Mouse (Mus musculus) gastrocnemius, adult 8-10 months (tissue): ENCODE results near the gene Boc. TPM values are rescaled to one million over a fixed set of nuclear protein-coding genes. Genes with fewer than 3 reads are reported as not detected.

Experiments used
- DNase-seq, 2 experiments: peaks; one replicate each; pipeline ENCODE4 v3.0.0; 2022; ENCODE audit warnings: low spot score in 2 of 2
- total RNA-seq, 4 experiments: library from RNA; stranded (reverse); gene quantifications; 2 replicates each; pipeline ENCODE4 v1.2.4; 2022

Gene Boc
- 1 to 10 TPM; 1.8 to 3.0 (median 2.3) TPM for total RNA-seq

GRCm38 (mm10) chr16:44558471-44559329 is at the start of gene Boc:
Gene Boc (minus strand): TSS chr16:44558897.
- peak; percentile 14 to 41 for DNase-seq

GRCm38 (mm10) chr16:44606643-44607042 is 47.9 kb upstream of the Boc start:
- no peak for DNase-seq

DNA sequence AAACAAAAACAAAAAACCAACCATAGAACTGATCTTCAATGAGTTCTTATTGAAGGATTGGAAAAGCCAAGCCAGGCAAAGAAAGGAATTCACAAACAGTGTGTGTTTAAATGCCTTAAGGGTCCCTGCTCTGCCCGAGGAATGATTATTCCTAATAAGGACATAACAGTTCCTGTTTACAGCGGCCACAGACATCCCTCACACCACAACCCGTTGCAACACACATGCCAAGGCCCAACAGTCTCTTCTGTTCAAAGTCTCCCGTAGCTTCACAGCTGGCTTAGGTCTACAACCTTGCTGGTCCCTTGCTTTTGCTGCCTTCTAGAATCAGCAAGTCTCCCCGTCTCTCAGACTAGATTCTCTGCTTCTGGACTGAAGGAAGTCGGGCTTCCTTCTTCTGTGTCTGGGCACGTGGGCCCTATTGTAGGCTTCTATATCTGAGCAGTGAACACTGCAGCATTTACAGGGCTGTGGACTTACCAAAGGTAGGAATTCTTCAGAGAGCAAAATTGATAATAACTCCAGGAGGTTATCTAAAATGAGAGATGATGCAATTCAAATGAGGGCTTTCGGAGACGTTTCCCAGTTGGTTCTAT is 45.4 kb upstream of the Boc start:
- no peak for DNase-seq

DNA sequence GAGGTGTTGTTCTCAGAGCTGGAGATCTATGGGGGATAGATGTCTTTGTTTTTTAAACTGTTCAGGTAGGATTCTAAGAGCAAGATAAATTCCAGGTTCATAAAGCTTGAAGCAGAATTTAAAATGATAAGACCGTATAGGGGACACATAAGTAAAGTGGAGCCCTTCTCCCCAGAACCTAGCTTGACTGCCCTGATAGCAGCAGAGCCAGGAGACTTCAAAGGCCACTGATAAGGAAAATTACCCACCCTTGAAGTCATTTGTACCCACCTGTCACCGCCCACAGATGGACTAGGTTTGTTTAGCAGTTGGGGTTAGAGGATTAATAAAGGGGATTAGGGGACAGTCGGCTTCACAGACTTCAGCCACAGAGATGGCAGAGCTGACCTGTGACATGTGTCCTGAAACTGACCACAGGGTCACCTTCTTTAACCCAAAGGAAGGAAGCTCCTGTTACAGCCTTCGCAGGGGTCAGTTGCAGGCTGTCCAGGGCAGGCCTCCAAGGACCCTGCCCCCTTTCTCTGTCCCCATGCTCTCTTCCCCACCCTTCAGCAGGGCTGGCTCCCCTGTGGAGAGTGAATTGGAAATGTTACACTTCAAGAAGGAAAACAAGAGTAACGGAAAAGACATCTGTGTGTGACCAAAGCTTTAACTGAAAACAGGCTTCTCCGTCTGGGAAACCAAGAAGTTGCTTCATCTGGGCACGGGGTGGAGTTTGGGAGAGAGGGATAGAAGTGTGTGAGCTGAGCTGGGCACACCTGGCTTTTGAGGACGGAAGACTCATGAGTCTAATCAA is 43.5 kb upstream of the Boc start:
- DNase-seq = no peak

DNA sequence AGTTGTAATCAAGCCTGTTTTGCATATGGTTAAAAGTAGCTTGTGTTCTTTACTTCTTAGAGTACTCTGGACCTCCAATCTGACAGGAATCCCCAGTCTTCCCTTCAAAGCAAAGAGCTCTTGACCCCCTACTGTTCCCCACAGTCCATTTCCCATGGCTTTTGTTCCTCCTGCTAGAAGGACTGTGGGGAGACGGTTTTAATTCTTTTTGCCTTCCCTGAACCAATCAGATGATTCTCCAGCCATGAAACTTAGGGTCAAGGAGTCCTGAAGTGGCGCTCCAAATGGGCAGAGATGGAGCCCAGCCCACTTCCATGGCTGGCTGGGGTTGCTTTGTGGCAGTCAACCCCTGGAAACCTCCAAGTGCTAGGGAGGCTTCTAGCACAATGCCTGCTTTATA is 42.5 kb upstream of the Boc start:
- DNase-seq = no peak

DNA sequence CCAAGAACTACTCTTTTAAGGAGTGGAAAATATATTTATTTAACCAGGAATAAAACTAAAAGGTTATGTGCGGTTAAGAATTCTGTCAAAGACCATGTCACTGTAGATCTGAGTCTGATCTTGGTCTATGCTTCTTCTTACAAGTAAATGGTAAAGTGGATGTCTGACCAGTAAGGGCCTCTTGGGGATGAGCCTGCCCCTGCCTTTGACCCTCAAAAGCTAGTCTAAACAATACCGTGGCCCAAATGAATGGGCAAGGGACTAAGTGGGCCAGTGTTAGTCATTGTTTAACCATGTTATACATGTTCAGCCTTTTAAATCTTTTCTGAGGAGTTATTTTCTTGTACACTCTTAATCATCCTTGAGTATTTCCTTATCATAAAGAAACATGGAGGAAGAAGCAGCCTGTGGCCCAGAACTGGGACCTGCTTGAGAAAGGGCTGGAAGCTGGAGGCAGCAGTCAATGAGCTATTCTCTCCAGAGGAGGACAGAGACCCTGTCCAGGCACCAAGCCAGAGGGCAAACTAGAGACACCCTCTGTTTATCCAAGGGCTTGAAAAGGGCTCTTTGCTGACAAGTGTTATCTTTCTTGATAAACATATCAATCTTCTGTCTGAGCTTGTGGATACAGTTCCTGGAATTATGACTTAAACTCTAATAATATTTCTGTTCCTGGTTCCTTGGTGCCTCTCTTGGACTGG is 38.6 kb upstream of the Boc start:
- DNase-seq = no peak

DNA sequence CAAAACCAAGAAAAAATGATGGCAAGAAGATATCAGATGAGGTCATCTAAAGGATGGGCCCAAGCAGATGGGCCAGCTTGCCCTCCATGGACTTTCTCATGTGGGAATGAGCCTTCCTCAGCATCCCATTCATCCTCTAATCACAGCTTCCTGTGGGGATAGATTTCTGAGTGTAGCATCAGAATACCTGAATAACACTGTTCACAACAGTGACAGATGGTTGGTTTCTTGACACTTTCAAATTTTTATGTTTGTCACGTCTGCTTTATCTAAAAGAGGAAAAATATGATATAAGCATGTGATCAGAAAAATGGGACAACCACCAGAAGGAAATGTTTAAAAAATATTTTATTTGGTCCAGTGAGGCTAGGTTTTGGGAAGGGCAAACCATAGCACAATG is 30.8 kb upstream of the Boc start:
- no peak for DNase-seq

GRCm38 (mm10) chr16:44579421-44580024 is 20.8 kb upstream of the Boc start:
- DNase-seq = no peak

GRCm38 (mm10) chr16:44578551-44578950 is 19.9 kb upstream of the Boc start:
- DNase-seq = no peak

GRCm38 (mm10) chr16:44568056-44568455 is 9.4 kb upstream of the Boc start:
- no peak for DNase-seq

- DNase-seq = no peak
These were observed 6.9 kb upstream of the Boc start for GRCm38 (mm10) chr16:44565328-44566210.

DNA sequence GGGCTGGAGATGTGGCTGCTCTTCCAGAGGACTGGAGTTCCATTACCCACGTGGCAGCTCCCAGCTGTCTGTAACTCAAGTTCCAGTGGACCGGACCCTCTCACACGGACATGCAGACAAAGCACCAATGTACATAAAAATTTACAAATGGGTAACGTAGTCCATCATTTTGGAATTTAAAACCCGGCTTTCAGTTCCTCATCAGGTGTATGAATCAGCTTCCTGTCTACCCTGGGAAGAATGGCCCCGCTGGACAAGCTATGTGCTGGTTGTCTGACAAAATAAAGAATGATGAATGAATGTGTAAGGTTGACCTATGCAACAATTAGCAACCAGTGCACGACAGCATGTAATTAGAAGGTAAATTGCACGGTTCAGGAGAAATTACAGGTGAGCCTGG is 5.7 kb upstream of the Boc start:
- no peak for DNase-seq

GRCm38 (mm10) chr16:44562061-44562460 is 3.4 kb upstream of the Boc start:
- no peak for DNase-seq

DNA sequence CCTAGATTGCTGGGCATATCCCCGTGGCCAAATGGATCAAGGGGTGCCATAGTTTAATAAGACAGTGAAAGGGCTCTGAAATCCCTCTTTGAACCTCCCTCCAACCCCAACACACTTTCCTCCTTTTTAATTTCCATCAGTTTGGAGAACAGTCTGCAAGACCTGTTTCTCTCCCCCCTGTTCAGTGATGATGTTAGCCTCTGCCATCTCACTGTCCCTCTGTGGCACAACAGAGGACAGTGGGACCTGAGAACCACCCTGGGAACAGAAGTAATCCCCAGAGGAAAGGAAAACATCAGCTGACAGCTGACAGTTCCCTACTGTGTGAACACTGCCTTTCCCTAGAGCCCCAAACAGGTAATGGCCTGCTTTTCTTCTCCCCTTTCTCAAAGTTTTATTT is 1.5 kb upstream of the Boc start:
- no peak for DNase-seq

- DNase-seq = no peak
These were observed 616 bp upstream of the Boc start for GRCm38 (mm10) chr16:44559330-44559695.

- peak; percentile 50 to 72 for DNase-seq
These were observed 831 bp downstream of the Boc start for GRCm38 (mm10) chr16:44557661-44558470.

GRCm38 (mm10) chr16:44557084-44557483 is 1.6 kb downstream of the Boc start:
- no peak for DNase-seq

- no peak for DNase-seq
These were observed 2.6 kb downstream of the Boc start for GRCm38 (mm10) chr16:44555791-44556709.
